Mouse (Mus musculus): ENCODE measurements at regions not wholly inside any gene's neighbourhood (a gene's known extent, or its start where the extent isn't known, plus 50 kb on each side); places are given as distances from the start of the nearest gene placed in this dataset.

- Histone ChIP-seq H3K27me3 (ENCODE audit: control insufficient read depth in 1 of 2, insufficient read depth in 2 of 2, low read length in 2 of 2) (no peaks in the 10 kb centered on the region), H3K4me1 (ENCODE audit: control insufficient read depth in 1 of 2, insufficient read depth in 2 of 2, low read length in 2 of 2) (peaks cover 0 to 2% of the 10 kb centered on the region in 2 experiments; a peak in 1 of 4 replicates), H3K79me2 (ENCODE audit: control insufficient read depth, insufficient read depth, low read length, poor library complexity) (no peaks in the 10 kb centered on the region), H3K36me3 (ENCODE audit: control insufficient read depth in 1 of 2, insufficient read depth in 2 of 2, low read length in 2 of 2) (no peaks in the 10 kb centered on the region), H3K4me3 (ENCODE audit: control insufficient read depth in 1 of 2, insufficient read depth in 1 of 2, low read depth in 2 of 2, low read length in 2 of 2) (no peak overlapping the region), H3K9me3 (replicated peaks; ENCODE audit: insufficient read depth, low read length) (no peaks in the 10 kb centered on the region), H3K9ac (ENCODE audit: control insufficient read depth, low read depth, low read length, poor library complexity, severe bottlenecking) (no peak overlapping the region), H3K27ac (ENCODE audit: control insufficient read depth, low read depth, low read length) (no peak overlapping the region)
- TF ChIP-seq BHLHE40 (IDR thresholded peaks at IDR 0.05; ENCODE audit: borderline replicate concordance, low read depth, low read length) (no peak), MYB (IDR thresholded peaks at IDR 0.05; ENCODE audit: low read depth, low read length) (no peak), CHD1 (IDR thresholded peaks at IDR 0.05; ENCODE audit: low read depth, low read length) (no peak), TCF12 (IDR thresholded peaks at IDR 0.05; ENCODE audit: low read depth, low read length) (no peak), CTCF (IDR thresholded peaks at IDR 0.05 in 2 of 3, conservative IDR thresholded peaks at IDR 0.05 in 1 of 3; ENCODE audit: control insufficient read depth in 1 of 3, insufficient read depth in 1 of 3, low read depth in 2 of 3, low read length in 3 of 3, poor library complexity in 1 of 3, severe bottlenecking in 1 of 3) (no peak), ZC3H11A (IDR thresholded peaks at IDR 0.05; ENCODE audit: low read depth, low read length) (no peak), E2F4 (IDR thresholded peaks at IDR 0.05; ENCODE audit: borderline replicate concordance, low read depth, low read length) (no peak)
- DNase-seq (ENCODE audit: low read depth, low spot score) = no peak
Observed at GRCm38 (mm10) chr3:140697295-140697694, 514.9 kb downstream of the Pdha2 start.

- no peaks in the 10 kb centered on the region for H3K79me2 ChIP-seq (ENCODE audit: control insufficient read depth, insufficient read depth, low read length, poor library complexity)
- TF ChIP-seq RAD21 (IDR thresholded peaks at IDR 0.05; ENCODE audit: low read depth, low read length) (peak; percentile 91), SMC3 (IDR thresholded peaks at IDR 0.05; ENCODE audit: low read depth, low read length) (peak; percentile 93), NELFE (IDR thresholded peaks at IDR 0.05; ENCODE audit: low read depth, low read length) (no peak), ZKSCAN1 (IDR thresholded peaks at IDR 0.05; ENCODE audit: low read depth, low read length) (peak; percentile 93), BHLHE40 (IDR thresholded peaks at IDR 0.05; ENCODE audit: borderline replicate concordance, low read depth, low read length) (no peak), CTCF (IDR thresholded peaks at IDR 0.05 in 2 of 3, conservative IDR thresholded peaks at IDR 0.05 in 1 of 3; ENCODE audit: control insufficient read depth in 1 of 3, insufficient read depth in 1 of 3, low read depth in 2 of 3, low read length in 3 of 3, poor library complexity in 1 of 3, severe bottlenecking in 1 of 3) (peak in 2 of 3 experiments; percentile 16 to 73; a peak in 2 of 6 replicates), USF1 (IDR thresholded peaks at IDR 0.05; ENCODE audit: low read depth, low read length) (no peak), ZC3H11A (IDR thresholded peaks at IDR 0.05; ENCODE audit: low read depth, low read length) (peak; percentile 95), POLR2AphosphoS2 (IDR thresholded peaks at IDR 0.05; ENCODE audit: low read length) (no peak)
- H3K36me3 ChIP-seq (ENCODE audit: control insufficient read depth in 1 of 2, insufficient read depth in 2 of 2, low read length in 2 of 2) = no peaks in the 10 kb centered on the region
- H3K27ac ChIP-seq (ENCODE audit: control insufficient read depth, low read depth, low read length) = no peak overlapping the region
- H3K4me3 ChIP-seq (ENCODE audit: control insufficient read depth in 1 of 2, insufficient read depth in 1 of 2, low read depth in 2 of 2, low read length in 2 of 2) = no peak overlapping the region
- peak; percentile 69 for DNase-seq (ENCODE audit: low read depth, low spot score)
- H3K9me3 ChIP-seq (replicated peaks; ENCODE audit: insufficient read depth, low read length) = no peaks in the 10 kb centered on the region
- H3K4me1 ChIP-seq (ENCODE audit: control insufficient read depth in 1 of 2, insufficient read depth in 2 of 2, low read length in 2 of 2) = no peaks in the 10 kb centered on the region
- H3K27me3 ChIP-seq (ENCODE audit: control insufficient read depth in 1 of 2, insufficient read depth in 2 of 2, low read length in 2 of 2) = no peaks in the 10 kb centered on the region
- no peak overlapping the region for H3K9ac ChIP-seq (ENCODE audit: control insufficient read depth, low read depth, low read length, poor library complexity, severe bottlenecking)
Observed at GRCm38 (mm10) chr3:140682794-140683193, 529.4 kb downstream of the Pdha2 start.

- no peak for TF ChIP-seq NRF1 (IDR thresholded peaks at IDR 0.05; ENCODE audit: insufficient read depth, low read depth, low read length, poor library complexity, severe bottlenecking)
- TF ChIP-seq CHD2 (IDR thresholded peaks at IDR 0.05; ENCODE audit: low read length) = no peak
- no peak for TF ChIP-seq MEF2A (IDR thresholded peaks at IDR 0.05; ENCODE audit: extremely low read depth, insufficient replicate concordance, low read depth, low read length, poor library complexity, severe bottlenecking)
- TF ChIP-seq CHD1 (IDR thresholded peaks at IDR 0.05; ENCODE audit: low read depth, low read length) = no peak
- TF ChIP-seq MYB (IDR thresholded peaks at IDR 0.05; ENCODE audit: low read depth, low read length) = no peak
- TF ChIP-seq POLR2AphosphoS2 (IDR thresholded peaks at IDR 0.05; ENCODE audit: low read length) = no peak
- no peak for TF ChIP-seq ELF1 (IDR thresholded peaks at IDR 0.05; ENCODE audit: low read depth, low read length)
- TF ChIP-seq USF1 (IDR thresholded peaks at IDR 0.05; ENCODE audit: low read depth, low read length) = no peak
- no peak overlapping the region for H3K27ac ChIP-seq (ENCODE audit: control insufficient read depth, low read depth, low read length)
Observed at GRCm38 (mm10) chr3:140645785-140646388, 566.3 kb downstream of the Pdha2 start.

More at GRCm38 (mm10) chr3:140645785-140646388, 566.3 kb downstream of the Pdha2 start:
- no peak overlapping the region for H3K4me3 ChIP-seq (ENCODE audit: control insufficient read depth in 1 of 2, insufficient read depth in 1 of 2, low read depth in 2 of 2, low read length in 2 of 2)
- H3K9me3 ChIP-seq (replicated peaks; ENCODE audit: insufficient read depth, low read length) = no peaks in the 10 kb centered on the region
- no peak overlapping the region for H3K9ac ChIP-seq (ENCODE audit: control insufficient read depth, low read depth, low read length, poor library complexity, severe bottlenecking)
- H3K4me1 ChIP-seq (ENCODE audit: control insufficient read depth in 1 of 2, insufficient read depth in 2 of 2, low read length in 2 of 2) = no peaks in the 10 kb centered on the region
- no peaks in the 10 kb centered on the region for H3K27me3 ChIP-seq (ENCODE audit: control insufficient read depth in 1 of 2, insufficient read depth in 2 of 2, low read length in 2 of 2)
- H3K79me2 ChIP-seq (ENCODE audit: control insufficient read depth, insufficient read depth, low read length, poor library complexity) = no peaks in the 10 kb centered on the region
- H3K36me3 ChIP-seq (ENCODE audit: control insufficient read depth in 1 of 2, insufficient read depth in 2 of 2, low read length in 2 of 2) = no peaks in the 10 kb centered on the region
- DNase-seq (ENCODE audit: low read depth, low spot score) = no peak

All from MEL (cell line).